Mouse (Mus musculus): Measurements from ENCODE around the gene Atxn7.
"Not testable (repeated sequence)": the region's sequence is repeated elsewhere in the genome, so short reads cannot be mapped to it uniquely, and the experiment has no call there.

Gene Atxn7

GRCm38 (mm10) chr14:13961401-13962112, at the start of gene Atxn7, which contains the start of gene Thoc7:
TSS of gene Atxn7 (plus strand) at chr14:13961440.
TSS of gene Thoc7 (minus strand) at chr14:13961852.
- DNase-seq = peak; percentile 36 to 44

GRCm38 (mm10) chr14:13914387-13915082, 46.7 kb upstream of the Atxn7 start, which contains the start of gene Gm281:
TSS of gene Gm281 (minus strand) at chr14:13914478.
- no peak for DNase-seq

- DNase-seq = no peak
Measured at GRCm38 (mm10) chr14:13915207-13915606, 46.0 kb upstream of the Atxn7 start.

- DNase-seq = no peak
Measured at GRCm38 (mm10) chr14:13917208-13917607, 44.0 kb upstream of the Atxn7 start.

GRCm38 (mm10) chr14:13917630-13918029, 43.6 kb upstream of the Atxn7 start:
- DNase-seq = no peak

- DNase-seq = no peak
Measured at GRCm38 (mm10) chr14:13933290-13934051, 27.8 kb upstream of the Atxn7 start.

- no peak for DNase-seq
Measured at GRCm38 (mm10) chr14:13934052-13934371, 27.2 kb upstream of the Atxn7 start.

GRCm38 (mm10) chr14:13944686-13945085, 16.6 kb upstream of the Atxn7 start:
- no peak for DNase-seq

- no peak for DNase-seq
Measured at GRCm38 (mm10) chr14:13948345-13948744, 12.9 kb upstream of the Atxn7 start.

GRCm38 (mm10) chr14:13950401-13950800, 10.8 kb upstream of the Atxn7 start:
- no peak for DNase-seq

- not testable (repeated sequence) for DNase-seq
Measured at GRCm38 (mm10) chr14:13952151-13952550, 9.1 kb upstream of the Atxn7 start.

- peak; percentile 9 to 39 for DNase-seq
Measured at GRCm38 (mm10) chr14:13960079-13960478, 1.2 kb upstream of the Atxn7 start.

GRCm38 (mm10) chr14:13960482-13961325, 536 bp upstream of the Atxn7 start:
- peak; percentile 31 to 34 for DNase-seq

- DNase-seq = no peak
Measured at GRCm38 (mm10) chr14:13962476-13962875, 1.2 kb downstream of the Atxn7 start.

- no peak for DNase-seq
Measured at GRCm38 (mm10) chr14:13963527-13963926, 2.3 kb downstream of the Atxn7 start.

- no peak for DNase-seq
Measured at GRCm38 (mm10) chr14:13967607-13968006, 6.4 kb downstream of the Atxn7 start.

- DNase-seq = no peak
Measured at GRCm38 (mm10) chr14:13968476-13968875, 7.2 kb downstream of the Atxn7 start.

- DNase-seq = no peak
Measured at GRCm38 (mm10) chr14:13970513-13970912, 9.3 kb downstream of the Atxn7 start.

GRCm38 (mm10) chr14:13971644-13972234, 10.5 kb downstream of the Atxn7 start:
- no peak for DNase-seq

GRCm38 (mm10) chr14:13977498-13977897, 16.3 kb downstream of the Atxn7 start:
- no peak for DNase-seq

GRCm38 (mm10) chr14:13981286-13981685, 20.0 kb downstream of the Atxn7 start:
- DNase-seq = no peak

- DNase-seq = no peak
Measured at GRCm38 (mm10) chr14:13982174-13982573, 20.9 kb downstream of the Atxn7 start.

All from thymus, adult 18-20 months (tissue).